Mouse (Mus musculus): ENCODE results near the gene Ccdc78.

DNA sequence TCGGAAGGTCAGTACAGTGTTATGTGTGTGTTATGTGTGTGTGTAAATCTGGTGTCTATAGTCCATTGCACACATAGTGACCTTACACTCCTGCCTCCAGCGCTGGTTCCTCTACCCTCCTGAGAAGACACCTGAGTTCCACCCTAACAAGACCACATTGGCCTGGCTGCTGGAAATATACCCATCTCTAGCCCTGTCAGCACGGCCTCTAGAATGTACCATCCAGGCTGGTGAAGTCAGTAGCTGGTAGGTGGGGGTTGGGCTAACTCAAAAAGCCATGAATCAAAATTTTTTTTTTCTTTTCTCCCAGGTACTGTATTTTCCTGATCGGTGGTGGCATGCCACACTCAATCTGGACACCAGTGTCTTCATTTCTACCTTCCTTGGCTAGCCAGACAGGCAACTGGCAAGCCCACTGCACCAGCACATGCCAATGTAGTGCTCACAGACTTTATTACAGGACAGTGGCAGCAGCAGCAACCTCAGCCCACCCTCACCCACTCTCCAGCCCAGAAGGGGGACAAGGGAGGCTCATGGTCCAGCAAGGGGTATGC lies 43.9 kb downstream of the Ccdc78 start:
- no peak for TF ChIP-seq CTCF (IDR thresholded peaks at IDR 0.05; ENCODE audit: control insufficient read depth, insufficient read depth, insufficient replicate concordance, low read depth, low read length)
- TF ChIP-seq POLR2A (IDR thresholded peaks at IDR 0.05; ENCODE audit: control insufficient read depth, low read depth, low read length), result no peak

Measured in testis, adult 2 months (tissue).